Mouse (Mus musculus) kidney, adult 18-20 months (tissue): Measurements from ENCODE around the gene Evl.
"Not testable (repeated sequence)": the region's sequence is repeated elsewhere in the genome, so short reads cannot be mapped to it uniquely, and the experiment has no call there.

Experiments used
- DNase-seq: peaks from one replicate; pipeline ENCODE4 v3.0.0; 2021

The Evl gene

GRCm38 (mm10) chr12:108554120-108554841, at the start of gene Evl:
Evl (plus strand) TSS chr12:108554720.
- DNase-seq, result peak; percentile 80

- DNase-seq, result no peak
These were observed 48.7 kb upstream of the Evl start for GRCm38 (mm10) chr12:108505846-108506245.

- not testable (repeated sequence) for DNase-seq
These were observed 47.5 kb upstream of the Evl start for GRCm38 (mm10) chr12:108507046-108507445.

- no peak for DNase-seq
These were observed 43.9 kb upstream of the Evl start for GRCm38 (mm10) chr12:108510571-108510970.

- no peak for DNase-seq
These were observed 43.5 kb upstream of the Evl start for GRCm38 (mm10) chr12:108511009-108511408.

GRCm38 (mm10) chr12:108515464-108515863, 39.1 kb upstream of the Evl start:
- no peak for DNase-seq

GRCm38 (mm10) chr12:108519374-108519773, 35.1 kb upstream of the Evl start:
- DNase-seq, result no peak

GRCm38 (mm10) chr12:108529214-108529613, 25.3 kb upstream of the Evl start:
- DNase-seq, result peak; percentile 45

- DNase-seq, result no peak
These were observed 20.0 kb upstream of the Evl start for GRCm38 (mm10) chr12:108534484-108534883.

- DNase-seq, result no peak
These were observed 18.1 kb upstream of the Evl start for GRCm38 (mm10) chr12:108536461-108536860.

- peak; percentile 39 for DNase-seq
These were observed 13.4 kb upstream of the Evl start for GRCm38 (mm10) chr12:108541088-108541487.

GRCm38 (mm10) chr12:108546508-108547153, 7.9 kb upstream of the Evl start:
- DNase-seq, result no peak

GRCm38 (mm10) chr12:108547251-108547875, 7.2 kb upstream of the Evl start:
- DNase-seq, result no peak

GRCm38 (mm10) chr12:108551731-108552130, 2.8 kb upstream of the Evl start:
- DNase-seq, result no peak

GRCm38 (mm10) chr12:108553079-108553478, 1.4 kb upstream of the Evl start:
- no peak for DNase-seq

GRCm38 (mm10) chr12:108554861-108555556, 489 bp downstream of the Evl start:
- peak; percentile 34 for DNase-seq

- DNase-seq, result no peak
These were observed 3.7 kb downstream of the Evl start for GRCm38 (mm10) chr12:108558194-108558593.

- DNase-seq, result no peak
These were observed 8.7 kb downstream of the Evl start for GRCm38 (mm10) chr12:108563238-108563637.

GRCm38 (mm10) chr12:108564910-108565506, 10.5 kb downstream of the Evl start:
- no peak for DNase-seq

- no peak for DNase-seq
These were observed 24.8 kb downstream of the Evl start for GRCm38 (mm10) chr12:108579156-108579871.

GRCm38 (mm10) chr12:108583775-108584174, 29.3 kb downstream of the Evl start:
- DNase-seq, result no peak

- no peak for DNase-seq
These were observed 35.6 kb downstream of the Evl start for GRCm38 (mm10) chr12:108590131-108590530.
